Mouse (Mus musculus): ENCODE results near the gene Cep128. TPM values are rescaled to one million over a fixed set of nuclear protein-coding genes. Genes with fewer than 3 reads are reported as not detected.

Gene Cep128
- polyA plus RNA-seq, 1 experiment from 2014 or later, result 10.2 TPM

Small RNAs within 50 kb of the gene (microRNA-seq; reads per million reads assigned to microRNA genes)
- gene Gm44370, result not detected

Other genes starting within 250 kb of the Cep128 start
- 0.09 TPM in 1 of 2 replicates, not detected in the other for gene Tshr, start 154 bp upstream of the Cep128 start, polyA plus RNA-seq (2016; fragmentation: Nextera tagmentation; extraction: Ambion mirVana)
- 48.6 and 62.4 TPM in 2 replicates for gene Gtf2a1, start 206.1 kb upstream of the Cep128 start, polyA plus RNA-seq (2016; fragmentation: Nextera tagmentation; extraction: Ambion mirVana)

All from limb, embryonic 10.5 days (tissue).